Mouse (Mus musculus) neural tube, embryonic 12.5 days (tissue): ENCODE results near the gene Inka1. TPM values are rescaled to one million over a fixed set of nuclear protein-coding genes. Genes with fewer than 3 reads are reported as not detected.

Experiments used
- ATAC-seq: fragments of 200-750 bp; cut with Nextera tagmentation; 2 replicates; pipeline ENCODE4 v1.8.0; 2017; ENCODE audit warnings: low read depth, mild to moderate bottlenecking, moderate TSS enrichment, moderate library complexity; ENCODE audit not compliant: low FRiP score
- H3K27ac ChIP-seq: fragments of 300-500 bp; sonication (generic); 2 replicates; pipeline ENCODE4 v1.5.1; 2016
- H3K27me3 ChIP-seq: fragments of 300-500 bp; sonication (generic); replicated peaks from 2 replicates; pipeline ENCODE4 v1.6.1; 2016; ENCODE audit warnings: mild to moderate bottlenecking
- H3K36me3 ChIP-seq: fragments of 300-500 bp; sonication (generic); 2 replicates; pipeline ENCODE4 v1.6.1; 2016; ENCODE audit warnings: mild to moderate bottlenecking
- H3K4me1 ChIP-seq: fragments of 300-500 bp; sonication (generic); 2 replicates; pipeline ENCODE4 v1.6.1; 2016
- H3K4me2 ChIP-seq: fragments of 300-500 bp; sonication (generic); replicated peaks from 2 replicates; pipeline ENCODE4 v1.6.1; 2016; ENCODE audit warnings: mild to moderate bottlenecking
- H3K4me3 ChIP-seq: fragments of 300-500 bp; sonication (generic); 2 replicates; pipeline ENCODE4 v1.5.1; 2016
- H3K9ac ChIP-seq: fragments of 300-500 bp; sonication (generic); 2 replicates; pipeline ENCODE4 v1.6.1; 2016; ENCODE audit warnings: mild to moderate bottlenecking
- H3K9me3 ChIP-seq: fragments of 300-500 bp; sonication (generic); 2 replicates; pipeline ENCODE4 v1.6.1; 2016; ENCODE audit warnings: mild to moderate bottlenecking
- WGBS: fragments of 180-500 bp; shearing (Covaris S2); methylation state at CpG from one replicate; pipeline ENCODE4 v1.1.7; 2016; 5-methylcytosine and 5-hydroxymethylcytosine counted together
- polyA plus RNA-seq: library from polyadenylated mRNA; unstranded; fragments of >200 nt; fragmentation: Nextera tagmentation; extraction: Ambion mirVana; gene quantifications from 2 replicates; pipeline ENCODE4 v1.2.1, GENCODE M21; 2016

The Inka1 gene
- polyA plus RNA-seq, 1 experiment from 2014 or later = 42.3 TPM

DNA sequence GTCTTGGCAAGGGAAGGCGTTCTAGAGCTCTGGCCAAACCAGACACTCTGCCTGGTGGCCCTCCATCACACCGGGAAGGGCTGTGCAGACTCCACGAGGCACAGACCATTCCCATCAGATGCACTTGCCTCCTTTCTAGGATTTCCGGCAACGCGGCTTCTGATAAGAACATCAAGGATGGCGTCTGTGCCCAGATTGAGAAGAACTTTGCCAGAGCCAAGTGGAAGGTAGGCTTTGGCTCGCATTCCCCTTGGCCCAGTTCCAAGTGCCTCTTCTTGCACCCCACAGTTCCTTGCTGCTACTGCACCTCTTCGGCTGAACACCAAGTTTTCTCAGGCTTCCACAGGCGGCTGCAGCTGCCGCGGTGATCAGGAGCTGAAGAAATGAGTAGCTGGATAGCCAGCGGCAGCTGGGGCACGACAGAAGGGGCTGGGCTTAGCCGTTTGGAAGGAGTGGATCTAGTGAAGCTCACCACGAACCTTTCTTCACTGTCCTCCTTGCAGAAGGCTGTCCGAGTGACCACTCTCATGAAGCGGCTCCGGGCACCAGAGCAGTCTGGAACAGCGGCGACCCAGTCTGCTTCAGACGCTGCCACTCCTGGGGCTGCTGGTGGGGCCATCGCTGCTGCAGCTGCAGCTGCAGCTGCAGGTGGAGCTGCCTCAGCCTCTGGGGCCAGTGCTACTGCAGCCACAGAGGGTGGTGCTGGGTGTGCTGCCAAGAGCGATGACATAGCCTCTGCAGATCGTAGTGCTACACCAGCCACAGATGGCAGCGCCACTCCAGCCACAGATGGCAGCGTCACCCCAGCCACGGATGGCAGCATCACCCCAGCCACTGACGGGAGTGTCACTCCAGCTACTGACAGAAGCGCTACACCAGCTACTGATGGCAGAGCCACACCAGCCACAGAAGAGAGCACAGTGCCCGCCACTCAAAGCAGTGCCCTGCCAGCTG, 38.2 kb downstream of the Inka1 start:
- no peak overlapping the region for H3K9ac ChIP-seq
- no peak overlapping the region for H3K27ac ChIP-seq
- WGBS = 90% methylated on average over 31 of the region's 31 CpGs
- H3K4me1 ChIP-seq = peaks cover 8% of the 10 kb centered on the region
- no peak overlapping the region for H3K4me3 ChIP-seq
- H3K4me2 ChIP-seq = no peak overlapping the region
- no peaks in the 10 kb centered on the region for H3K36me3 ChIP-seq
- no peak for ATAC-seq
- H3K9me3 ChIP-seq = no peaks in the 10 kb centered on the region
- H3K27me3 ChIP-seq = no peaks in the 10 kb centered on the region

DNA sequence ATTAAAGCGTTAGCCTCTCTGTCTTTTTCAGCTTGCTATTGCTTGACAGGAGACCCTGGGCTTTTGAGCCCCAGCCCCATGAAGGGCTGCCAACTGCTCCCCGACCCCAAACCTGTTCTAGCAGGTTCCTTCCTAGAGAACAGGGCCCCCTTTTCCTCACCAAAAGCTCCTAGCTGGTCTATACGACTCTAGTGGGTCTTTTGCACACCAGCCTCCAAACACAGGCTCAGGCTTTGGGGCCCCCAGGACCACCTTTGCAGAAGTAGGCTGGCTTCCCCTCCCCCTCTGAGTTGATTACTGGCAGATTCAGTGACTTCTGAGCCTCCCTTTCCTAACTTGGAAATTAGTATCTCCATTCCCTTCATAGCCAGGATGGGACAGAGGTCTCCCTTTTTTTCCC, 48.8 kb downstream of the Inka1 start:
- H3K27me3 ChIP-seq = peaks cover 5% of the 10 kb centered on the region; the same call in 1 of the 2 replicates
- H3K4me2 ChIP-seq = peak overlapping the region; percentile 94
- no peaks in the 10 kb centered on the region for H3K9me3 ChIP-seq
- H3K9ac ChIP-seq = no peak overlapping the region; the same call in 1 of the 2 replicates
- H3K27ac ChIP-seq = no peak overlapping the region
- peak overlapping the region; percentile 46 for H3K4me3 ChIP-seq
- H3K36me3 ChIP-seq = no peaks in the 10 kb centered on the region
- WGBS = 3% methylated on average over 3 of the region's 3 CpGs
- peak; percentile 5; the same call in 1 of the 2 replicates for ATAC-seq
- H3K4me1 ChIP-seq = peaks cover 16% of the 10 kb centered on the region

DNA sequence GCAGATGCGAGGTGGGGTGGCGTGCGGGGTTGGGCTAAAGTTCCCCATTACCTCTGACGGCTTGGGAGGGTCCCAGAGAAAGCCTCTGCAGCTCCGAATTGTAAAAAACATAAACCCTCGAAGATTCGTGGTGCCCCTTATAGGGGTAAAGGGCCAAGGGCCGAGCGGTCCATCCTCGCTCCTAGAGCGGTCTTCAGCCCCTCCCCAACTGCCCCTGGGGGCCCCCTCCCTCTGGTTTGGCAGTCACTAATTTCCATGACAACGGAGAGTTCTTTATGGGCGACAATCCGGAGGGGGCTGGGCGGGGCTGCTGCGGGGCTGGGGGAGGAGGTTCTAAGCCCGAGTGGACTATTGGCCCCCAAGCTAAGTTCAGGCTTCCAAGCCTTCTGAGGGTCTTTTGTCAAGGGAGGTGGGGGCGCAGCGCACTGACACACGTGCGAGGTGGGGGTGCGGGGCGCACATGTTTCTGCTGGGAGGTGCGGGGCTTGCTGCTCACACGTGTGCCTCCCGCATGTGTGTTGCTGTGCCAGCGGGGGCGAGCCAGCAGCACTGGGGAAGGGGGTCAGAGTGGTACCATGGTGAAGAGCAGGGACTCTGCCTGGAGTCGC, 49.4 kb downstream of the Inka1 start:
- Histone ChIP-seq H3K27ac (no peak overlapping the region), H3K9ac (peak overlapping the region; percentile 60), H3K36me3 (no peaks in the 10 kb centered on the region), H3K4me2 (peak overlapping the region; percentile 94), H3K9me3 (no peaks in the 10 kb centered on the region), H3K4me3 (peak overlapping the region; percentile 46), H3K4me1 (peaks cover 16% of the 10 kb centered on the region), H3K27me3 (peaks cover 5% of the 10 kb centered on the region; the same call in 1 of the 2 replicates)
- peak; percentile 76 for ATAC-seq
- WGBS = 1% methylated on average over 29 of the region's 29 CpGs

DNA sequence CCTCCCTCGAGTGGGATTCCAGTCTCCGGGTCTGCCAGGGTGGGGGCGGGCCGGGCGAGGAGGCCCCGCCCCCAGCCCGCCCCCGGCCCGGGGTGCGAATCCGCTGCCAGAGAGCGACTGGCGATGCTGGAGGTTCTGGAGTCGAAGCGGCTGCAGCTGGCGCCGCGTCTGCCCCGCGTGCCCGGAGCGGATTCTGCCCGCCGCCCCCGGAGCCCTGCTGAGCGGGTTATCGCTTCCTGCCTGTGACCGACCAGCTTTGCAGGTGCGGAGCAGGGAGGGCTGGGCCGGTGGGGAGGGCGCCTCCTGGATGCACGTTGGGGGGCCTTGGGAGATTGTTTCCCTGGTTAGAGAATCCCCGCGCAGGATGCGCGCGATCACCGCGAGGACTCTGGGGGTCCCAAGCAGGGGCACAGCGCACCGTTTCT, 49.9 kb downstream of the Inka1 start:
- Histone ChIP-seq H3K36me3 (no peaks in the 10 kb centered on the region), H3K4me1 (peaks cover 16% of the 10 kb centered on the region), H3K27ac (no peak overlapping the region), H3K4me3 (peak overlapping the region; percentile 46), H3K9ac (peak overlapping the region; percentile 60), H3K9me3 (no peaks in the 10 kb centered on the region), H3K4me2 (peak overlapping the region; percentile 94), H3K27me3 (peaks cover 5% of the 10 kb centered on the region; the same call in 1 of the 2 replicates)
- under 1% methylated on average over 41 of the region's 41 CpGs for WGBS
- ATAC-seq = peak; percentile 73

DNA sequence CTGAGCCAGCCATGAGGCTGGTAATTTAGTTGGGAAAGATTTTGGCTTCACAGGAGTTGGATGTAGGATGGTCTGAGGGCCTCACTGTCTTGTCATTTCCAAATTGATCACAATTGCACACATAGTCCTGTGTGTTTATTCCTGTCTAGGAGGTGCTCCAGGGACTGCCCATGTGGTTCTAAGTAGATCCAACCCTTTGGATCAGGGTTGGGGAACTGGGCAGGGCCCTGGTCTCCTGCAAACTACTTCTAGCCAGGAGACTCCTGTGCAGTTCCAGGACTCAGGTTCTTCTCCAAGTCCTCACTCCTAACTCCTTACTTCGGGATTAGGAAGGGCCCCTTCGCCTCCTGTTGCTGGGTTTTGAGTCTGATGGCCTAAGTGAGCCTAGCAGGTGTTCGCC, 50.3 kb downstream of the Inka1 start, which contains the start of gene Camkv:
Gene Camkv (plus strand): TSS at position 301 of the 400 bp plus-strand sequence.
- no peak for ATAC-seq
- H3K9me3 ChIP-seq = no peaks in the 10 kb centered on the region
- peak within 1 kb of the TSS; percentile 46 for H3K4me3 ChIP-seq
- peaks cover 16% of the 10 kb centered on the region for H3K4me1 ChIP-seq
- H3K36me3 ChIP-seq = no peaks in the 10 kb centered on the region
- H3K27me3 ChIP-seq = peaks cover 5% of the 10 kb centered on the region; the same call in 1 of the 2 replicates
- no peak within 1 kb of the TSS for H3K27ac ChIP-seq
- H3K9ac ChIP-seq = peak within 1 kb of the TSS; percentile 60
- 12% methylated on average over 3 of the region's 3 CpGs for WGBS
- H3K4me2 ChIP-seq = peak within 1 kb of the TSS; percentile 94

Other genes starting within 250 kb of the Inka1 start
- gene Rbm5, start 214.9 kb downstream of the Inka1 start, polyA plus RNA-seq = 231 and 241 TPM in 2 replicates
- 121 TPM in 2 replicates for gene Rbm6, start 112.6 kb downstream of the Inka1 start, polyA plus RNA-seq
- 20.8 and 22.7 TPM in 2 replicates for gene Mon1a, start 97.7 kb downstream of the Inka1 start, polyA plus RNA-seq
- 1.8 and 2.2 TPM in 2 replicates for gene Mst1r, start 79.0 kb downstream of the Inka1 start, polyA plus RNA-seq
- not detected in 2 replicates for gene Actl11, start 57.4 kb downstream of the Inka1 start, polyA plus RNA-seq
- 7.8 and 8.0 TPM in 2 replicates for gene Camkv, start 50.2 kb downstream of the Inka1 start, polyA plus RNA-seq
- gene Traip, start 35.7 kb downstream of the Inka1 start, polyA plus RNA-seq = 15.2 and 16.7 TPM in 2 replicates
- gene Uba7, start 10.4 kb downstream of the Inka1 start, polyA plus RNA-seq = 11.7 and 12.2 TPM in 2 replicates
- 2.0 and 2.2 TPM in 2 replicates for gene Gm20661, start 2.8 kb downstream of the Inka1 start, polyA plus RNA-seq
- 5.0 and 7.2 TPM in 2 replicates for gene Cdhr4, start 6.6 kb upstream of the Inka1 start, polyA plus RNA-seq
- 0.89 and 1.5 TPM in 2 replicates for gene Gm20662, start 10.5 kb upstream of the Inka1 start, polyA plus RNA-seq
- 96.2 and 97.9 TPM in 2 replicates for gene Ip6k1, start 16.6 kb upstream of the Inka1 start, polyA plus RNA-seq
- gene Gmppb, start 63.4 kb upstream of the Inka1 start, polyA plus RNA-seq = 18.3 and 23.5 TPM in 2 replicates
- gene Amigo3, start 67.3 kb upstream of the Inka1 start, polyA plus RNA-seq = 3.6 and 3.9 TPM in 2 replicates
- gene Mst1, start 94.6 kb upstream of the Inka1 start, polyA plus RNA-seq = 0.44 and 0.46 TPM in 2 replicates
- gene Rnf123, start 97.5 kb upstream of the Inka1 start, polyA plus RNA-seq = 43.5 and 43.8 TPM in 2 replicates
- 57.6 and 63.4 TPM in 2 replicates for gene Apeh, start 108.7 kb upstream of the Inka1 start, polyA plus RNA-seq
- 5.3 and 6.5 TPM in 2 replicates for gene Bsn, start 204.5 kb upstream of the Inka1 start, polyA plus RNA-seq